Mouse (Mus musculus) midbrain, embryonic 16.5 days (tissue): ENCODE measurements around the gene Mesp1. TPM values are rescaled to one million over a fixed set of nuclear protein-coding genes. Genes with fewer than 3 reads are reported as not detected.
"Not testable (repeated sequence)": the region's sequence is repeated elsewhere in the genome, so short reads cannot be mapped to it uniquely, and the experiment has no call there.

Experiments
- ATAC-seq: fragments of 200-750 bp; cut with Nextera tagmentation; 2 replicates; pipeline ENCODE4 v1.8.0; 2017; ENCODE audit warnings: moderate TSS enrichment
- H3K27ac ChIP-seq: fragments of 300-500 bp; sonication (generic); 2 replicates; pipeline ENCODE4 v1.5.1; 2014; ENCODE audit warnings: mild to moderate bottlenecking, low read length, mixed read lengths
- H3K27me3 ChIP-seq: fragments of 300-500 bp; sonication (generic); 2 replicates; pipeline ENCODE4 v1.6.1; 2014; ENCODE audit warnings: low read depth, low read length, mixed read lengths; ENCODE audit not compliant: control insufficient read depth, insufficient read depth
- H3K36me3 ChIP-seq: fragments of 300-500 bp; sonication (generic); 2 replicates; pipeline ENCODE4 v1.6.1; 2014; ENCODE audit warnings: mild to moderate bottlenecking, low read length, moderate library complexity, mixed read lengths; ENCODE audit not compliant: control insufficient read depth, insufficient read depth
- H3K4me1 ChIP-seq: fragments of 300-500 bp; sonication (generic); 2 replicates; pipeline ENCODE4 v1.6.1; 2014; ENCODE audit warnings: mild to moderate bottlenecking, low read length, mixed read lengths; ENCODE audit not compliant: control insufficient read depth, insufficient read depth
- H3K4me2 ChIP-seq: fragments of 300-500 bp; sonication (generic); 2 replicates; pipeline ENCODE4 v1.6.1; 2014; ENCODE audit warnings: mild to moderate bottlenecking, low read length, mixed read lengths
- H3K4me3 ChIP-seq: fragments of 300-500 bp; sonication (generic); 2 replicates; pipeline ENCODE4 v1.5.1; 2014; ENCODE audit warnings: low read depth, mild to moderate bottlenecking, low read length, moderate library complexity, mixed read lengths
- H3K9ac ChIP-seq: fragments of 300-500 bp; sonication (generic); 2 replicates; pipeline ENCODE4 v1.6.1; 2014; ENCODE audit warnings: low read depth, low read length, mixed read lengths
- H3K9me3 ChIP-seq: fragments of 300-500 bp; sonication (generic); replicated peaks from 2 replicates; pipeline ENCODE4 v1.6.1; 2014; ENCODE audit warnings: mild to moderate bottlenecking, low read length, mixed read lengths; ENCODE audit not compliant: control insufficient read depth, poor library complexity, severe bottlenecking
- WGBS: fragments of 180-500 bp; shearing (Covaris S2); extraction: QIAGEN DNeasy Blood & Tissue Kit; methylation state at CpG from one replicate; pipeline ENCODE4 v1.1.7; 2014; 5-methylcytosine and 5-hydroxymethylcytosine counted together
- polyA plus RNA-seq: library from polyadenylated mRNA; unstranded; fragments of >200 nt; fragmentation: Nextera tagmentation; extraction: Ambion mirVana; gene quantifications from 2 replicates; pipeline ENCODE4 v1.2.1, GENCODE M21; 2015

Gene Mesp1
- polyA plus RNA-seq, 1 experiment from 2014 or later: 0.29 TPM

- Histone ChIP-seq H3K9me3 (no peaks in the 10 kb centered on the region), H3K36me3 (no peaks in the 10 kb centered on the region), H3K4me2 (no peak overlapping the region), H3K9ac (no peak overlapping the region), H3K27ac (no peak overlapping the region), H3K4me3 (no peak overlapping the region), H3K4me1 (no peaks in the 10 kb centered on the region), H3K27me3 (no peaks in the 10 kb centered on the region)
- WGBS: 86% methylated on average over 4 of the region's 4 CpGs
- ATAC-seq: no peak
Measured at GRCm38 (mm10) chr7:79800336-79800735, 6.7 kb upstream of the Mesp1 start.

DNA sequence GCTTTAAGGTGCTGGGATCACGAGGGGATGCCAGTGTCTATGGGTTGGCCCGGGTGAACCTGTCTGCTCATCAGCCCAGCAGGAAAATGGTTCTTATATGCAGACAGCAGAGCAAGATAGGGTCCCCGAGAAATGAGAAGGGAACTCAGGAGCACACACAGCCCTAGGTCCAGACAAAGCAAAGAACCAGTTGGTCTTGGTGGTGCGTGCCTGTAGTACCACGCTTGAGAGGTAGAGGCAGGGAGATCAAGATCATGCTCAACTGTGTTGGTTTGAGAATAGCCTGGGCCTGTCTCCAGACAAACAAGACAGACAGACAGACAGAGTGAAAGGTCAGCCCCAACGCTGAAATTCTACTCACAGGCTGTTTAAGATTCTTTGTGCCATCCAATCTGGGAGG is 5.9 kb upstream of the Mesp1 start:
- ATAC-seq: no peak
- Histone ChIP-seq H3K27ac (no peak overlapping the region), H3K9ac (no peak overlapping the region), H3K4me1 (no peaks in the 10 kb centered on the region), H3K4me2 (no peak overlapping the region), H3K27me3 (no peaks in the 10 kb centered on the region), H3K4me3 (no peak overlapping the region), H3K36me3 (no peaks in the 10 kb centered on the region), H3K9me3 (no peaks in the 10 kb centered on the region)
- WGBS: 77% methylated on average over 6 of the region's 6 CpGs

GRCm38 (mm10) chr7:79799048-79799447 is 5.5 kb upstream of the Mesp1 start:
- WGBS: 4% methylated on average over 8 of the region's 8 CpGs

DNA sequence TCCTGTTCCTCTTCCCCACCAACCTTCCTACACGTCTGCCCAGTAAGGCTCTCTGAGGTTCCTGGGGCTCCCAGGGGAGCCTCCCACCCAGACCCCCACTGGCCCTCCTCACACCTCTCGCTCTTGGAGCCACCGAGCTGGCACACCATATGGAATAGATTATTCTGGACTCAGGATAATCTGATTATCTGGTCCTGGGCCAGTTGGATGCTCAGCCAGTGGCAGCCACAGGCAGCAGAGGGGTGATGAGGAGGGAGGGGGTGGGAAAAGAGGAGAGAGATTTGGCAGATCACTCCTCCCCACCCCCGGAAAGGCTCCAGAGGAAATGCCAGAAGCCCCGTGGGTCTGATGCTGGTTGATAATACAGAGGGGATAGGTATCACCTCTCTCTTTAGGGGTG is 5.0 kb upstream of the Mesp1 start:
- 19% methylated on average over 5 of the region's 5 CpGs for WGBS
- Histone ChIP-seq H3K4me3 (no peak overlapping the region), H3K27ac (no peak overlapping the region)

More at GRCm38 (mm10) chr7:79799048-79799447, 5.5 kb upstream of the Mesp1 start:
- Histone ChIP-seq H3K27ac (no peak overlapping the region), H3K4me2 (no peak overlapping the region), H3K9ac (no peak overlapping the region), H3K36me3 (no peaks in the 10 kb centered on the region), H3K4me1 (no peaks in the 10 kb centered on the region), H3K9me3 (no peaks in the 10 kb centered on the region), H3K4me3 (no peak overlapping the region), H3K27me3 (peaks cover under 1% of the 10 kb centered on the region)
- no peak; the same call in 1 of the 2 replicates for ATAC-seq

GRCm38 (mm10) chr7:79792635-79793421 is 760 bp downstream of the Mesp1 start:
- Histone ChIP-seq H3K27ac (no peak overlapping the region), H3K4me1 (peaks cover 2% of the 10 kb centered on the region), H3K27me3 (peaks cover 28% of the 10 kb centered on the region), H3K9me3 (no peaks in the 10 kb centered on the region), H3K4me2 (peak overlapping the region; percentile 89), H3K4me3 (peak overlapping the region; percentile 50), H3K36me3 (no peaks in the 10 kb centered on the region), H3K9ac (peak overlapping the region; percentile 67)
- peak; percentile 69 for ATAC-seq
- 2% methylated on average over 80 of the region's 80 CpGs for WGBS

More for the DNA sequence above, 5.0 kb upstream of the Mesp1 start:
- no peak for ATAC-seq
- no peak overlapping the region for H3K4me2 ChIP-seq
- H3K9ac ChIP-seq: no peak overlapping the region
- peaks cover 5% of the 10 kb centered on the region for H3K27me3 ChIP-seq
- H3K36me3 ChIP-seq: no peaks in the 10 kb centered on the region
- H3K4me1 ChIP-seq: no peaks in the 10 kb centered on the region
- H3K9me3 ChIP-seq: no peaks in the 10 kb centered on the region

DNA sequence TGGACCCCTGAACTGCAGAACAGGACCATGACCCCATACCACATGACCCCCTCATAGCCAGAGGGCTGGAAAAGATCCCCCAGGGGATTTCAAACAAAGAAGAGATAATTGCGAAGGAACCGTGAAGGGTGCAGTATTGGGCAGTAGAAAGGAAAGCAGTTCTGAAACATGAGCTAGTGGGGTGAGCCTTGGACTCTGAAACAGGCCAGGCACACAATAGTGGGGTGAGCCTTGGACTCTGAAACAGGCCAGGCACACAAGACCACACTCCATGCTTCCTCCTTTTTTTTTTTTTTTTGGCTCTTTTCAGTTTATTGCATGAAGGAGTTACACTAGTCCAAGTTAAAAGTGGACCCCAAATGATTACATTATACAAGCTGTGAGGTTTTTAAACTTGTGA is 3.8 kb downstream of the Mesp1 start:
- WGBS: 19% methylated on average over 2 of the region's 2 CpGs
- not testable (repeated sequence) for ATAC-seq

DNA sequence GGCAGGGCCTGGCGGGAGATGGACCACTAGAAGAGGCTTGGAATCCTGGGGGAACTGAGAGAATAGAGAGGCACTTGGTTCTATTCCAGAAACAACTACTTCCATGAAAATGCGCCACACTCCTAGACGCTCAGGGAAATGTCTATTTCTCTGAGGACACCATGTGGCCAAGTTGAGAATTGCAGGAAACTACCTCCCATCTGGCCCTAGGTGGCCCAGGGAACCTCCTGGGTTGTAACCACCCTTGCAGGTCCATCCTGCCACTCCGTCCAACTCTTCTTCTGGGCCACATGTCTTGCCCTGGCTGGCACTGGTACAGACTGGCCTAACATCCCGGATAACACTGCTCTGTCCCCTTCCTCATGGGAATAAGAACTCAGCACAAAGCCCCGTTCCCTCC is 7.3 kb downstream of the Mesp1 start:
- 18% methylated on average over 6 of the region's 6 CpGs for WGBS
- Histone ChIP-seq H3K4me2 (no peak overlapping the region), H3K9me3 (no peaks in the 10 kb centered on the region), H3K36me3 (no peaks in the 10 kb centered on the region), H3K4me1 (no peaks in the 10 kb centered on the region), H3K27me3 (peaks cover 5% of the 10 kb centered on the region), H3K4me3 (no peak overlapping the region), H3K27ac (no peak overlapping the region), H3K9ac (no peak overlapping the region)
- peak; percentile 62; the same call in 1 of the 2 replicates for ATAC-seq

More for the DNA sequence above, 3.8 kb downstream of the Mesp1 start:
- H3K4me1 ChIP-seq, H3K4me3 ChIP-seq, H3K9me3 ChIP-seq, H3K9ac ChIP-seq, H3K27ac ChIP-seq, H3K4me2 ChIP-seq, H3K36me3 ChIP-seq: not testable (repeated sequence)
- H3K27me3 ChIP-seq: peaks cover 28% of the 10 kb centered on the region

GRCm38 (mm10) chr7:79782516-79782855 is 11.1 kb downstream of the Mesp1 start:
- no peak overlapping the region for H3K4me2 ChIP-seq
- H3K27me3 ChIP-seq: no peaks in the 10 kb centered on the region
- WGBS: 79% methylated on average over 2 of the region's 2 CpGs
- no peaks in the 10 kb centered on the region for H3K36me3 ChIP-seq
- H3K9ac ChIP-seq: no peak overlapping the region
- no peaks in the 10 kb centered on the region for H3K4me1 ChIP-seq
- H3K9me3 ChIP-seq: no peaks in the 10 kb centered on the region
- no peak for ATAC-seq
- no peak overlapping the region for H3K27ac ChIP-seq
- no peak overlapping the region for H3K4me3 ChIP-seq

DNA sequence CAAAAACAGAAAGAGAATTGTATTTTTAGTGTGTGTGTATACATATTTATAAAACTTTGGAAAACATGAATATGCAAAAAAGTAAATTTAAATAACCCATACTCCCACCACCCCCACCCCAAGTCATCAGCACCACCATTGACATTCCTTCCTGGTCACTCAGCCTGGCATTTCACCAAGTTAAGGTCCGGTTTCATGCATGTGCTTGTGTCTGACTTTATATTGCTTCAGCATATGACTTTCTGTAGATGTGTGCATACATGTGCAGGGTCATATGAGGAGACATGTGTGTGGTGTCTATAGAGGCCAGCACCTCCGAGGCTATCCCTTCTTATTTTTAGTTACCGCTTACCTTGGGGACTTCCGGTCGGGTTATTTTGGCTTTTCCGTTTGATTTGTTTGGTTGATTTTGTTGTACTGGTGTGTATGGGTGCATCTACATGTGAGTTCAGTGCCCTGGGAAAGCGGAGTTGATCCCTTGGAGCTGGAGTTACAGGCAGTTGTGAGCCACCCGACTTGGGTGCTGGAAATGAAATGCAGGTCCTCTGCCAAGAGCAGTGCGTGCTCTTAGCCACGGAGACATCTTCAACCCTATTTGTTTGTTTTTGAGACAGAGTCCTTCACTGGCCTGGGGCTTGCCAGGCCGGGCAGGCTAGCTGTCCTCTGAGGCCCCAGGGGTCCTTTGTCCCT is 11.6 kb downstream of the Mesp1 start:
- no peak overlapping the region for H3K9ac ChIP-seq
- WGBS: 79% methylated on average over 11 of the region's 11 CpGs
- ATAC-seq: no peak

More for the DNA sequence above, 11.6 kb downstream of the Mesp1 start:
- H3K36me3 ChIP-seq: no peaks in the 10 kb centered on the region
- no peak overlapping the region for H3K4me3 ChIP-seq
- H3K9me3 ChIP-seq: no peaks in the 10 kb centered on the region
- no peak overlapping the region for H3K27ac ChIP-seq
- H3K27me3 ChIP-seq: no peaks in the 10 kb centered on the region
- no peak overlapping the region for H3K4me2 ChIP-seq
- no peaks in the 10 kb centered on the region for H3K4me1 ChIP-seq
